Mouse (Mus musculus) hindbrain, embryonic 12.5 days (tissue): ENCODE data around the gene Trit1. TPM values are rescaled to one million over a fixed set of nuclear protein-coding genes. Genes with fewer than 3 reads are reported as not detected.

Experiments used
- ATAC-seq: fragments of 200-750 bp; cut with Nextera tagmentation; 2 replicates; pipeline ENCODE4 v1.8.0; 2017; ENCODE audit warnings: moderate TSS enrichment; ENCODE audit not compliant: low FRiP score
- H3K27ac ChIP-seq: fragments of 300-500 bp; sonication (generic); 2 replicates; pipeline ENCODE4 v1.5.1; 2016; ENCODE audit warnings: mild to moderate bottlenecking
- H3K27me3 ChIP-seq: fragments of 300-500 bp; sonication (generic); 2 replicates; pipeline ENCODE4 v1.6.1; 2016; ENCODE audit warnings: mild to moderate bottlenecking
- H3K36me3 ChIP-seq: fragments of 300-500 bp; sonication (generic); 2 replicates; pipeline ENCODE4 v1.6.1; 2016; ENCODE audit warnings: mild to moderate bottlenecking
- H3K4me1 ChIP-seq: fragments of 300-500 bp; sonication (generic); 2 replicates; pipeline ENCODE4 v1.6.1; 2016
- H3K4me2 ChIP-seq: fragments of 300-500 bp; sonication (generic); replicated peaks from 2 replicates; pipeline ENCODE4 v1.6.1; 2016; ENCODE audit warnings: mild to moderate bottlenecking
- H3K4me3 ChIP-seq: fragments of 300-500 bp; sonication (generic); 2 replicates; pipeline ENCODE4 v1.5.1; 2016; ENCODE audit warnings: mild to moderate bottlenecking
- H3K9ac ChIP-seq: fragments of 300-500 bp; sonication (generic); 2 replicates; pipeline ENCODE4 v1.6.1; 2016; ENCODE audit warnings: mild to moderate bottlenecking, moderate library complexity
- H3K9me3 ChIP-seq: fragments of 300-500 bp; sonication (generic); replicated peaks from 2 replicates; pipeline ENCODE4 v1.6.1; 2016; ENCODE audit warnings: mild to moderate bottlenecking
- WGBS: fragments of 180-500 bp; shearing (Covaris S2); methylation state at CpG from one replicate; pipeline ENCODE4 v1.1.7; 2016; 5-methylcytosine and 5-hydroxymethylcytosine counted together
- polyA plus RNA-seq: library from polyadenylated mRNA; unstranded; fragments of >200 nt; fragmentation: Nextera tagmentation; extraction: Ambion mirVana; gene quantifications from 2 replicates; pipeline ENCODE4 v1.2.1, GENCODE M21; 2016

Trit1 gene
- polyA plus RNA-seq, 1 experiment from 2014 or later, result 23.3 TPM

DNA sequence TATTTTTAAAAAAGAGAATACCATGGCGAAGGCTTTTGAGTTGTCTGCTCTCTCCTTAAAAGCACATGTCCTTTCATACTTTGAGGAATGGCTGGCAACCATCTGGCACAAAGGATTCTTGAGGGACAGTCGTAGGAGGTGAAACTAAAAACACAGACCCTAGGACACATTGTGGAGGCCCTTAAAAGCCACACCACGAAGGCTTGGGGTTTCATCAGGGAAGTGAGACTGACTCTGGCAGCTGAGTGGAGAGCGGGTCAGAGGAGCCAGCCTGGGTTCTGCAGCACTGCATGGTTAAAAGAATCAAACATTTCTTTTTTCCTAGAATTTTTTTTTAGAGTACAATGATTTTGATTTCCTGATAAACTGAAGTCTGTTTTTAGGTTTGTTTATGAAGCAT, 10.2 kb downstream of the Trit1 start:
- Histone ChIP-seq H3K27ac (no peak overlapping the region), H3K9me3 (no peaks in the 10 kb centered on the region), H3K4me3 (no peak overlapping the region), H3K36me3 (peaks cover 47% of the 10 kb centered on the region), H3K4me2 (no peak overlapping the region), H3K27me3 (no peaks in the 10 kb centered on the region), H3K9ac (no peak overlapping the region), H3K4me1 (peaks cover 17% of the 10 kb centered on the region)
- WGBS, result 81% methylated on average over 4 of the region's 4 CpGs
- no peak for ATAC-seq

DNA sequence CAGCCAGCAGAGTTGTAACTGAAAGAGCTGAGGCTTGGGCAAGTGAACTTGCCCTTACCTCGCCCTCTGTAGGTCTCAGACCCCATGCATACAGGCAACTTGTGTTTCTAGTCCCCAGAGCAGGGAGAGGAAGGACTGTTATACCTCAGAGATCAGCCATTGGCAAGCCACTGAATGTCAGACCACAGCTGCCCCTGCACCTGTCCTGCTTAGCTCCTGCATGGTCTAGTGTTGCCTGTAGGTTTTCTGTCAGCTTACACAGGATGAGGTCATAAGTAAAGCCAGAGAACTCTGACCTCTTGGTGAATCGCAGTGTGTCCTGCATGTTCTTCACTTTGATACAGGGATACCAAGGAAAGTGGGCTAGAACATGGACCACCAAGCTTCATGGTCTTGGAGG, 18.4 kb downstream of the Trit1 start:
- no peaks in the 10 kb centered on the region for H3K9me3 ChIP-seq
- no peak overlapping the region for H3K9ac ChIP-seq
- H3K27ac ChIP-seq, result 0 out of 2 replicates have a peak overlapping the region, but pooled peaks have one; percentile 0
- H3K4me1 ChIP-seq, result peaks cover 6% of the 10 kb centered on the region
- H3K4me3 ChIP-seq, result no peak overlapping the region
- no peak overlapping the region for H3K4me2 ChIP-seq
- peaks cover 42% of the 10 kb centered on the region for H3K36me3 ChIP-seq
- H3K27me3 ChIP-seq, result no peaks in the 10 kb centered on the region
- 95% methylated on average over 2 of the region's 2 CpGs for WGBS
- ATAC-seq, result no peak

DNA sequence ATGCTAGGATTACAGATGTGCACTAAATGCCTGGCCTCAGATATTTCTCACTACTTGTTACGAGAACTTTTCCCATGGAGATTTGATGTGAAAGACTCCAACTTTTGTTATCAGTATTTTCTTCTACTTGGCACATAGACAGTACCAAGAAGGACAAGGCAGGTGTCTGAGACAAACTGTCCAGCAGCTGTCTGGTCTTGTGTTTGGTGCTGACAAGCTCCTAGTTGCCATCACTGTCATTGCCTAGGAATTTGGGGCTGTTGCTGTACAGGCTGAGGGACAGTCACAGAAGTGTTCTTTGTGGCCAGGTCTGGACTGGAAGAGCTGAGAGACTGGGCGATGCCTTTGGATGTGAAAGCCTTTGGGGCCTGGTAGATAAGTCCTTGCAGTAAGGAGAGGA, 19.2 kb downstream of the Trit1 start:
- H3K27me3 ChIP-seq, result no peaks in the 10 kb centered on the region
- ATAC-seq, result no peak
- no peak overlapping the region for H3K4me2 ChIP-seq
- peaks cover 6% of the 10 kb centered on the region for H3K4me1 ChIP-seq
- no peaks in the 10 kb centered on the region for H3K9me3 ChIP-seq
- H3K4me3 ChIP-seq, result no peak overlapping the region
- H3K36me3 ChIP-seq, result peaks cover 45% of the 10 kb centered on the region
- 92% methylated on average over 2 of the region's 2 CpGs for WGBS
- 0 out of 2 replicates have a peak overlapping the region, but pooled peaks have one; percentile 12 for H3K27ac ChIP-seq
- H3K9ac ChIP-seq, result no peak overlapping the region

DNA sequence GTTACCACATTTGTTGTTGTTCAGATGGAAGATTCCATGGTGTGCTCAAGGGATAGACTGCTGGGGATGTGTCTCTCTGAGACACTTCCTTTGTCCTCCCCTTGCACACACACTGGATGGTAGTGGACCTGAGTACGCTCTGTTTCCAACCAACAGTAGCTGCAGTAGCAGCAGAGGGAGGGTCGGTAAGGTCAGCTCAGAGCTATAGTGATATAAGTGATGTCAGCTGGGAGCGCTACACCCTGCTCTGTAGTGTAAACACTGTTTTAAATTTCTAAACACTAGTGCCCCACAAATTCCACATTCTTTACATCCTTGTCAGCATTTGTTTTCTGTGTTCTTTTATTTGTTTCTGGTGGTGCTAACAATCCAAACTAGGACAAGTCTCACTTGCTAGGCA, 20.3 kb downstream of the Trit1 start:
- ATAC-seq, result no peak
- 65% methylated on average over 3 of the region's 3 CpGs for WGBS
- no peak overlapping the region for H3K27ac ChIP-seq
- H3K9ac ChIP-seq, result no peak overlapping the region
- H3K4me2 ChIP-seq, result no peak overlapping the region
- no peak overlapping the region for H3K4me3 ChIP-seq
- no peaks in the 10 kb centered on the region for H3K27me3 ChIP-seq
- H3K36me3 ChIP-seq, result peaks cover 37% of the 10 kb centered on the region
- H3K4me1 ChIP-seq, result peaks cover 6% of the 10 kb centered on the region
- H3K9me3 ChIP-seq, result no peaks in the 10 kb centered on the region

DNA sequence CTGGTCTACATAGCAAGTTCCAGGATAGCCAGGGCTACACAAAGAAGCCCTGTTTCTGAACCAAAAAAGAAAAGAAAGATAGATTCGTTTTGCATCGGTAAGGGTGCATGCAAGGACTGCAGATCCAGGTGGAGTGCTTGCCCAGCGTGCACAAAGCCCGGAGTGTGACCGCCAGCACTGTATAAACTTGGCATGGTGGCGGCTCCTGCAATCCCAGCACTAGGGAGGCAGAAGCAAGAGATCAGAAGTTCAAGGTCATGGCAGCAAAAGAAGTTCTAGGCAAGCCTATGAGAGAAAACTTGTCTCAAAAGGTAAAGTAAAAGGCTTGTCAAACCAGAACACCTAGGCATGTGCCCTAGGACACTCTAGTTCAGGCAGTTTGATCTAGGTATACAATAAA, 24.7 kb downstream of the Trit1 start:
- Histone ChIP-seq H3K4me2 (no peak overlapping the region), H3K27ac (no peak overlapping the region), H3K9me3 (no peaks in the 10 kb centered on the region), H3K9ac (no peak overlapping the region), H3K36me3 (peaks cover 40% of the 10 kb centered on the region), H3K27me3 (no peaks in the 10 kb centered on the region), H3K4me3 (no peak overlapping the region), H3K4me1 (peaks cover 6% of the 10 kb centered on the region)
- WGBS, result 91% methylated on average over 6 of the region's 6 CpGs
- no peak for ATAC-seq

DNA sequence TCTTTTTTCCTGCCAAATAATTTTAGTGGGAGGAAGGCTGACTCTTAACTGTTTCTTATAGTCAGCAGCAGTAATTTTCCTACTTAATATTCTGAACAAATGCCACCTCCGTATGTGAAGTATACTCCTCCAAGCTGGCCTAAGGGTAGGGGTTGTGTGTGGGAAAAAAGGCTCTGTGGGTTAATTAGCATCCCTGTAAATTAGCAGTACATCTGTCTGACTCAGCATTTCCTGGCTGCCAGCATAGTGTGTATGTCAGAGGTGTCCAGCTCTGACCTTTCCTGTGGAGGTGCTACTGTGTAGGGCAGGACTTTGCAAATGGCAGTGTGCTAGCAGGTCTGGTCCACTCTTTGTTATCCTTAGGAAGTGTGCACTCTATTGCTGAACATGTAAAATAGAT, 27.5 kb downstream of the Trit1 start:
- no peak overlapping the region for H3K4me3 ChIP-seq
- H3K4me1 ChIP-seq, result no peaks in the 10 kb centered on the region
- H3K27ac ChIP-seq, result no peak overlapping the region
- H3K9me3 ChIP-seq, result no peaks in the 10 kb centered on the region
- no peak overlapping the region for H3K4me2 ChIP-seq
- peaks cover 49% of the 10 kb centered on the region for H3K36me3 ChIP-seq
- H3K9ac ChIP-seq, result no peak overlapping the region
- no peak for ATAC-seq
- WGBS, result 64% methylated on average over 1 of the region's 1 CpGs
- H3K27me3 ChIP-seq, result no peaks in the 10 kb centered on the region

DNA sequence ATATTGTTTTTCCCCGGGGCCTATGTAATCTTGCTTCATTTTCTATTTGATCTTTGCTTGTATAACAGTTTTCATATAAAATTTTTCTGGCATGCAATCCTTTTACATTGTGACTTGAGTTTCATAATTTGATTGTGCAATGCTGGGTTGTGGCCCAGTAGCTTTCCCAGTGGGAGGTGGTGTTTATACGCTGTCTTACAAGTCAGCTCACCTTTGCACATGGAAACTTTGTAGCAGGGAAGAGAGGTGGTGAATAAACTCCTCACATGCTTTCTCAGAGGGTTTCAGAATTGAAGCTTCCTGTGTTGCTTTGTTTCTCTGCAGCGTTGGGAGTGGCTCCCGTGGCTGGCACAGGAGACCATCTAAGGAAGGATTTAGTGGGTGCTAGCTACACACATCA, 28.4 kb downstream of the Trit1 start:
- peaks cover 6% of the 10 kb centered on the region for H3K4me1 ChIP-seq
- H3K27me3 ChIP-seq, result no peaks in the 10 kb centered on the region
- no peaks in the 10 kb centered on the region for H3K9me3 ChIP-seq
- H3K4me3 ChIP-seq, result no peak overlapping the region
- H3K36me3 ChIP-seq, result peaks cover 49% of the 10 kb centered on the region
- H3K4me2 ChIP-seq, result no peak overlapping the region
- no peak for ATAC-seq
- 91% methylated on average over 4 of the region's 4 CpGs for WGBS
- no peak overlapping the region for H3K9ac ChIP-seq
- no peak overlapping the region for H3K27ac ChIP-seq

DNA sequence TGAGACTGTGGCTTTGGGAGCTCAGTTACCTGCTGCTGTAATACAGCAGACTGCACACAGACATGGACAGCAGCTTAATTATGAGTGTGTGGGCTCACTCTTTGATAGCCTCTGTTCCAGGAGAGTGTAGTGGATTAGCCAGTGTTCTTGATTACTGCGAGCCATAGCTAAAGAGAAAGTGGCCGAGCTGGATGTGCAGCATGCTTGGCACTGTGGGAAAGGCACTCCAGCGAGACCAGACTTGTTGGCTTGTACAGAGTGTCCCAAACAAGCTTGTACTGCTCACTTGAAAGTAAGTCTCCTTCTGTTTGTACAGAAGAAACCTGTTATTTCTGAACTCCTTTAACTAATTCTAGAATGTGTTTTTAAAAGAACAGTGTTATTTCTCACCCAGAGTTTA, 29.9 kb downstream of the Trit1 start:
- Histone ChIP-seq H3K27me3 (no peaks in the 10 kb centered on the region), H3K4me3 (no peak overlapping the region), H3K9ac (no peak overlapping the region), H3K36me3 (peaks cover 42% of the 10 kb centered on the region), H3K4me2 (no peak overlapping the region), H3K27ac (no peak overlapping the region), H3K4me1 (peaks cover 21% of the 10 kb centered on the region), H3K9me3 (no peaks in the 10 kb centered on the region)
- WGBS, result 84% methylated on average over 3 of the region's 3 CpGs
- ATAC-seq, result no peak

DNA sequence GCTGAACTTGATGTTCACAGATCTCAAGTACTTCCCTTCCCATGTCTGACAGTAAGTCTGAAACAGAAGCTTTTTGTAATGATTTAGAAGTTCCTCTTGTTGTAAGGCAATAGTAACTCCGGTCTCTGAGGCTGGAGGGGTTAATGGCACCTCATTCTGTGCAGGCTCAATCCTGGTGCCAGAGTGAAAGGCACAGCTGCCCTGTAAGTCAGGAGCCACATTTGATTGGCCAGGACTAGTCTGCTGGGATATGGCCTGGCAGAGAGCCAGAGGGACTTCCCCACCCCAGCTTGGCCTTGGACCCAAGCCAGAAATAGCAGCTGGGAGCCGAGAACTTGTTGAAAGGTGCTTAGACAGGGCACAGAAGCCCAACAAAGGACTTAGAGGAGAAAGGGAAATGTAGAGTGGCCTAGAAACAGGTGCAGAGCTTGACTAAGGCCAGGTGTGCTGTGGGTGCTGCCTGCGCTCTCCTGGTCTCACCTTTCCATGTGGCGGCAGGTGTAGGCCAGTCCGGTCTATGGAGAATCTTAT, 34.3 kb downstream of the Trit1 start:
- no peak overlapping the region for H3K4me3 ChIP-seq
- peak; percentile 91 for ATAC-seq
- H3K36me3 ChIP-seq, result peaks cover 59% of the 10 kb centered on the region
- H3K4me1 ChIP-seq, result peaks cover 35% of the 10 kb centered on the region
- H3K4me2 ChIP-seq, result no peak overlapping the region
- H3K9ac ChIP-seq, result no peak overlapping the region
- peak overlapping the region; percentile 74 for H3K27ac ChIP-seq
- no peaks in the 10 kb centered on the region for H3K9me3 ChIP-seq
- no peaks in the 10 kb centered on the region for H3K27me3 ChIP-seq
- 54% methylated on average over 5 of the region's 5 CpGs for WGBS

DNA sequence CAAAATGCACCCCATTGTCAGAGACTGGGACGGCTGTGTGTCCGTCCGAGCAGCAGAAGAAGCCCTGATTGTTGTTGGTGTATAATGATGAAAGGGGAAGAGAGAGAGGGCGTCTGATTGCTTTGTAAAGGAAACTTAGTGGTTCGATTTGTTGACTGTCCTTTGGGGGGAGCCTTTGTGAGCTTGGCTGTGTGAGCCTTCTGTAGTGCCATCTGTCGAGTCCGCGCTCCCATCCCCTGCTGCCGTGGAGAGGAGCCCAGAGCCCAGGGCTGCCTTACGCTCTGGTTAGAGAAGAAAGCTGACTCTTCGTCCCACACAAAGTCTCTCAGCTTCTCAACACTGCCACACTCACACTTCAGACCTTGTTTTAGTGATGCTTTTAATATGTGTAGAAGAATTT, 36.8 kb downstream of the Trit1 start:
- H3K36me3 ChIP-seq, result peaks cover 56% of the 10 kb centered on the region
- H3K27me3 ChIP-seq, result no peaks in the 10 kb centered on the region
- peak; percentile 65 for ATAC-seq
- WGBS, result 43% methylated on average over 11 of the region's 11 CpGs
- H3K4me1 ChIP-seq, result peaks cover 35% of the 10 kb centered on the region
- H3K27ac ChIP-seq, result peak overlapping the region; percentile 78
- no peaks in the 10 kb centered on the region for H3K9me3 ChIP-seq
- no peak overlapping the region for H3K4me2 ChIP-seq
- H3K4me3 ChIP-seq, result no peak overlapping the region
- H3K9ac ChIP-seq, result no peak overlapping the region

DNA sequence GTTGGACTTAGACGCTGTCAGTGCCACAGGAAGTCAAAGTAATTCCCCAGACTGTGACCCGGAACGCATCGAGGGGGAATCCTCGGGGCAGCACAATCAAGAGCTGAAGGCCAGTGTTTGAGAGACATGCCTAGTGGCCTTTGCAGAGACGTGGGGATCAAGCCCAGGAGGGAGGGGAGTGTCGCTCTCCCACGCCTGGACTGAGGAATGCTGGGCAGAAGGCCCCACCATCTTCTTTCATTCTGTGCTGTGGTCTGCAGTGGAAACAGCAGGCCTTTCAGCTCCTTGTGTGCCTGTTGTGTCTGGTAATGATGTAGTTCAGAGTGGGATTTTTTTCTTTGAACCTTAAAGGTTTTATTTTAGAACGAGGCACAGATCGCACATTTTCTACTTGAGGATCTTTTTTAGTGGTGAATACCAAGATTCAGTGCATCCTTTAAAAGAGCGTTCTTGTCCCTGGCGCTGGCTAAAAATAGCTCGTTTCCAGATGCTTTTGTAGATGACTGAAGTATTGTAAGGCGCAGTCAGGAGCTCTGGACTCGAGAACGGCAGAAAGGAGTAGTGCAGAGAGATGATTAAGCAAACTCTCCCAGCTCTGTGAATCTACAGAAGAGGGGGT, 37.9 kb downstream of the Trit1 start:
- no peak overlapping the region for H3K4me3 ChIP-seq
- peaks cover 47% of the 10 kb centered on the region for H3K36me3 ChIP-seq
- no peaks in the 10 kb centered on the region for H3K9me3 ChIP-seq
- 78% methylated on average over 16 of the region's 16 CpGs for WGBS
- no peak overlapping the region for H3K4me2 ChIP-seq
- H3K27ac ChIP-seq, result peak overlapping the region; percentile 19; the same call in 1 of the 2 replicates
- ATAC-seq, result no peak
- H3K9ac ChIP-seq, result no peak overlapping the region
- H3K4me1 ChIP-seq, result peaks cover 35% of the 10 kb centered on the region
- no peaks in the 10 kb centered on the region for H3K27me3 ChIP-seq

DNA sequence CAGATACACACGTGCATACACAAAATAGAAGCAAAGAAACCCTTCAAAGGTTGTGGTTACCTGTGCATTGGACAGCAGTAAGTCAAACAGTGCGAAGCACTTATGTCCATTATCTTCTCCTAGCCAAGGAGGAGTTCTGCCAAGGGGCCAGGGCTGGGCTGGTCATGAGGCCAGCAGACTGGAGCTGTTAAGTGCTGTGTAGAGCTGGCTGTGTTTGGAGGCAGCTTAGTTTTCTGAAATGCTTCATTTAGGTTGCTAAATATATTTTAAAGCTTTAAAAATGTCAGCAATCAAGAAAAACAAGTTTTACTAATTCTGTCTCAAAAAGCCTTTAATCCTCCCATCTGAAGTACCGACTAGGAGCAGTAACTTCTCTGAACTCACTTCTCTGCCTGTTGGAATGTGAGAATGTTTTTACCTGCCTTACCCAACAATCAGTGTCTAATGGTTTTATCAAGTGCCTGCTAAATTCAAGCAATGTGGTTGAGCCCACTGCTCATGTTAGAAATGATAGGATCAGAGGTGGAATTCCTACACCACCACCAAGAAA, 40.2 kb downstream of the Trit1 start:
- WGBS, result 93% methylated on average over 3 of the region's 3 CpGs
- no peaks in the 10 kb centered on the region for H3K9me3 ChIP-seq
- no peak overlapping the region for H3K27ac ChIP-seq
- no peaks in the 10 kb centered on the region for H3K27me3 ChIP-seq
- H3K4me3 ChIP-seq, result no peak overlapping the region
- peaks cover 41% of the 10 kb centered on the region for H3K36me3 ChIP-seq
- no peak overlapping the region for H3K9ac ChIP-seq
- H3K4me1 ChIP-seq, result peaks cover 20% of the 10 kb centered on the region
- H3K4me2 ChIP-seq, result no peak overlapping the region
- no peak for ATAC-seq

DNA sequence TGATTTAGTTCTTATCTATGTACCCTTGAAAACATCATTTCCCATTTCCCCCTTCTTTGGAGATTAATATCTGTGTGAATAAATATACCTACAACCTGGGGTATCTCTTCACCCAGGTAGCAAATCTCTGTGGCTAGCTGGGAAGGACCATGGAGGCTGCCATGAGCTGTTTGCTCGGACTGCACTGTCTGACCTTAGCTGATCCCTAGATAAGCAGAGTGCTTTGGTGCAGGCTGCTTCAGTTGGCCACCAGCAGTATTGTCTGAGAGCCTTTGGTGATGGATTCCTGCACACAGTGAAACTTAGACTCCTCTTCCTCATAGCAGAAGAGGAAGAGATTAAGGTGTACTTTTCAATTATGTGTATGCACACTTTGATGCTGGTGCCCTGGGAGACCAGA, 41.6 kb downstream of the Trit1 start:
- Histone ChIP-seq H3K4me1 (peaks cover 14% of the 10 kb centered on the region), H3K4me2 (no peak overlapping the region), H3K9ac (no peak overlapping the region), H3K4me3 (no peak overlapping the region), H3K27ac (no peak overlapping the region), H3K27me3 (no peaks in the 10 kb centered on the region), H3K9me3 (no peaks in the 10 kb centered on the region), H3K36me3 (peaks cover 30% of the 10 kb centered on the region)
- WGBS, result 72% methylated on average over 1 of the region's 1 CpGs
- ATAC-seq, result no peak
